Mouse (Mus musculus): Measurements from ENCODE around the gene Mad2l1bp.

DNA sequence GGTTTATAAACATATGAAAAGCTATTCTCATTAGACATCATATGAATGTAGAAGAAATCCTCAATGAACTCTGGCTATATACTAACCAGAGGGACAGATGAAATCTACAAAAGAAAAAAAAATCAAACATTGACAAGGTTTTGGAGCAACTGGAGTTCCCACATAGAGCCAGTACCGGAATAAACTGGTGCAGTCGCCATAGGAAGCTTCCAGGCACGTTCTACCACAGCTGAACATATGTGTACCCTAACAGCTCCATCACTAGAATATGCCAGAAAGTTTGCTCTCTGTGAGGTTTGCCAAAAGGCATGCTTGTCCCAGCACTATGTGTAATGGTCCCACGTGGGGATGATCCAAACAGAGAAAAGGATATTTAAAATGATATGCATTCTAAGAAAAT is 45.1 kb downstream of the Mad2l1bp start:
- TF ChIP-seq CTCF (IDR thresholded peaks at IDR 0.05; ENCODE audit: borderline replicate concordance, control insufficient read depth, extremely low read depth, insufficient read depth, low read length, poor library complexity), result no peak
- no peak for TF ChIP-seq POLR2A (IDR thresholded peaks at IDR 0.05; ENCODE audit: control insufficient read depth, extremely low read depth, insufficient read depth, low read length, poor library complexity)

All from thymus, adult 2 months (tissue).